Mouse (Mus musculus): ENCODE measurements around the gene Olfr147. TPM values are rescaled to one million over a fixed set of nuclear protein-coding genes. Genes with fewer than 3 reads are reported as not detected.

Gene Olfr147
- polyA plus RNA-seq, 1 experiment from 2014 or later = not detected

Other genes starting within 250 kb of the Olfr147 start
- not detected in 2 replicates for gene Olfr891, start 220.9 kb upstream of the Olfr147 start, polyA plus RNA-seq (2015; fragmentation: Nextera tagmentation; extraction: Ambion mirVana)
- 0.06 TPM in 1 of 2 replicates, not detected in the other for gene Olfr893, start 193.3 kb upstream of the Olfr147 start, polyA plus RNA-seq (2015; fragmentation: Nextera tagmentation; extraction: Ambion mirVana)
- gene Olfr894, start 183.6 kb upstream of the Olfr147 start, polyA plus RNA-seq (2015; fragmentation: Nextera tagmentation; extraction: Ambion mirVana) = not detected in 2 replicates
- gene Olfr143, start 148.9 kb upstream of the Olfr147 start, polyA plus RNA-seq (2015; fragmentation: Nextera tagmentation; extraction: Ambion mirVana) = not detected in 2 replicates
- gene Olfr895, start 133.8 kb upstream of the Olfr147 start, polyA plus RNA-seq (2015; fragmentation: Nextera tagmentation; extraction: Ambion mirVana) = not detected in 2 replicates
- not detected in 2 replicates for gene Olfr896-ps1, start 110.6 kb upstream of the Olfr147 start, polyA plus RNA-seq (2015; fragmentation: Nextera tagmentation; extraction: Ambion mirVana)
- not detected in 2 replicates for gene Olfr25, start 72.6 kb upstream of the Olfr147 start, polyA plus RNA-seq (2015; fragmentation: Nextera tagmentation; extraction: Ambion mirVana)
- gene Olfr898, start 53.3 kb upstream of the Olfr147 start, polyA plus RNA-seq (2015; fragmentation: Nextera tagmentation; extraction: Ambion mirVana) = not detected in 2 replicates
- not detected in 2 replicates for gene Olfr250, start 34.8 kb upstream of the Olfr147 start, polyA plus RNA-seq (2015; fragmentation: Nextera tagmentation; extraction: Ambion mirVana)
- gene Olfr251, start 24.6 kb upstream of the Olfr147 start, polyA plus RNA-seq (2015; fragmentation: Nextera tagmentation; extraction: Ambion mirVana) = not detected in 2 replicates
- not detected in 2 replicates for gene Olfr901, start 27.8 kb downstream of the Olfr147 start, polyA plus RNA-seq (2015; fragmentation: Nextera tagmentation; extraction: Ambion mirVana)
- not detected in 2 replicates for gene Olfr902, start 46.0 kb downstream of the Olfr147 start, polyA plus RNA-seq (2015; fragmentation: Nextera tagmentation; extraction: Ambion mirVana)
- not detected in 2 replicates for gene Olfr904, start 61.4 kb downstream of the Olfr147 start, polyA plus RNA-seq (2015; fragmentation: Nextera tagmentation; extraction: Ambion mirVana)
- not detected in 2 replicates for gene Olfr905, start 69.4 kb downstream of the Olfr147 start, polyA plus RNA-seq (2015; fragmentation: Nextera tagmentation; extraction: Ambion mirVana)
- gene Olfr906, start 85.4 kb downstream of the Olfr147 start, polyA plus RNA-seq (2015; fragmentation: Nextera tagmentation; extraction: Ambion mirVana) = not detected in 2 replicates
- gene Olfr907, start 94.1 kb downstream of the Olfr147 start, polyA plus RNA-seq (2015; fragmentation: Nextera tagmentation; extraction: Ambion mirVana) = not detected in 2 replicates
- gene Olfr911-ps1, start 119.9 kb downstream of the Olfr147 start, polyA plus RNA-seq (2015; fragmentation: Nextera tagmentation; extraction: Ambion mirVana) = not detected in 2 replicates
- gene Olfr910, start 136.2 kb downstream of the Olfr147 start, polyA plus RNA-seq (2015; fragmentation: Nextera tagmentation; extraction: Ambion mirVana) = not detected in 2 replicates
- not detected in 2 replicates for gene Olfr912, start 178.5 kb downstream of the Olfr147 start, polyA plus RNA-seq (2015; fragmentation: Nextera tagmentation; extraction: Ambion mirVana)
- not detected in 2 replicates for gene Olfr913, start 191.1 kb downstream of the Olfr147 start, polyA plus RNA-seq (2015; fragmentation: Nextera tagmentation; extraction: Ambion mirVana)
- gene Olfr914, start 203.4 kb downstream of the Olfr147 start, polyA plus RNA-seq (2015; fragmentation: Nextera tagmentation; extraction: Ambion mirVana) = not detected in 2 replicates